ENCODE assay signal across 8 mouse cellular contexts in genomic region chr6:57824422-57825258, GRCm38 (mm10). TPM values are rescaled to one million over a fixed set of nuclear protein-coding genes. Genes with fewer than 3 reads are reported as not detected.
DNase-seq lines count a peak whose midpoint lies in the region; ATAC-seq and TF ChIP-seq lines count a peak whose summit lies in the region.

TSS of gene Vopp1 (minus strand) at chr6:57825159.

- H3K27me3 ChIP-seq in hindbrain, embryonic 10.5 days (ENCODE audit: insufficient read depth, poor library complexity, severe bottlenecking): no peaks in the 10 kb centered on the region
- H3K27me3 ChIP-seq in lung, postnatal 0 days (replicated peaks; ENCODE audit: insufficient read depth, low read length): no peaks in the 10 kb centered on the region

- H3K4me3 ChIP-seq in hindbrain, embryonic 10.5 days: peak within 1 kb of the TSS; percentile 89
- peak within 1 kb of the TSS; percentile 87 for H3K4me3 ChIP-seq in lung, postnatal 0 days (ENCODE audit: low read depth, low read length)

- H3K36me3 ChIP-seq in hindbrain, embryonic 10.5 days: no peaks in the 10 kb centered on the region
- no peaks in the 10 kb centered on the region for H3K36me3 ChIP-seq in lung, postnatal 0 days (ENCODE audit: insufficient read depth, low read length)

- TF ChIP-seq EP300 in lung, postnatal 0 days (IDR thresholded peaks at IDR 0.05): no peak

- no peaks in the 10 kb centered on the region for H3K9me3 ChIP-seq in hindbrain, embryonic 10.5 days
- no peaks in the 10 kb centered on the region for H3K9me3 ChIP-seq in lung, postnatal 0 days (ENCODE audit: low read length)

- peaks cover 22% of the 10 kb centered on the region for H3K4me1 ChIP-seq in hindbrain, embryonic 10.5 days (replicated peaks)
- H3K4me1 ChIP-seq in lung, postnatal 0 days (ENCODE audit: insufficient read depth, low read depth, low read length): no peaks in the 10 kb centered on the region

- H3K4me2 ChIP-seq in lung, postnatal 0 days (replicated peaks; ENCODE audit: low read depth, low read length): peak within 1 kb of the TSS; percentile 83

- peak; percentile 59 for DNase-seq in MEL-GATA-1-ER (ENCODE audit: extremely low read depth, low read depth)
- peak; percentile 74 for DNase-seq in cerebellum, adult 9-10 months
- peak; percentile 28 to 71 for DNase-seq in frontal cortex, adult 2 months (ENCODE audit: extremely low spot score in 1 of 2, low spot score in 1 of 2)
- DNase-seq in hindbrain, embryonic 10.5 days (ENCODE audit: low spot score): peak; percentile 78
- peak; percentile 49 for DNase-seq in layer of hippocampus, adult 9-11 months
- DNase-seq in lung, postnatal 0 days (ENCODE audit: low spot score): peak; percentile 80
- peak; percentile 53 for DNase-seq in ovary, postnatal 10 days (ENCODE audit: low spot score)
- peak; percentile 78 for DNase-seq in thymus, postnatal 0 days (ENCODE audit: low spot score)

- peak within 1 kb of the TSS; percentile 88 for H3K9ac ChIP-seq in lung, postnatal 0 days (replicated peaks; ENCODE audit: low read depth)

- TF ChIP-seq CTCF in lung, postnatal 0 days (IDR thresholded peaks at IDR 0.05): peak; percentile 42

- under 1% methylated on average over 87 of the region's 87 CpGs for WGBS in hindbrain, embryonic 10.5 days
- WGBS in lung, postnatal 0 days: under 1% methylated on average over 51 of the region's 87 CpGs

- peak; percentile 87 for ATAC-seq in lung, postnatal 0 days

- H3K27ac ChIP-seq in hindbrain, embryonic 10.5 days: peak within 1 kb of the TSS; percentile 98
- H3K27ac ChIP-seq in lung, postnatal 0 days (ENCODE audit: low read length): peak within 1 kb of the TSS; percentile 82

RNA-seq across cellular contexts. Expression of gene Vopp1, which starts in this region (rescaled TPM):
- 82.9 and 86.5 TPM in 2 replicates for polyA plus RNA-seq in frontal cortex, adult 2 months (2012; rRNA removed)
- polyA plus RNA-seq in hindbrain, embryonic 10.5 days (2016; fragmentation: Nextera tagmentation; extraction: Ambion mirVana): 61.3 and 72.1 TPM in 2 replicates
- 15.9 and 17.6 TPM in 2 replicates for polyA plus RNA-seq in lung, postnatal 0 days (2015; fragmentation: Nextera tagmentation; extraction: Ambion mirVana)
- 24.9 and 25.0 TPM in 2 replicates for polyA plus RNA-seq in thymus, postnatal 0 days (2015; fragmentation: Nextera tagmentation; extraction: Ambion mirVana)

Comparison
In these comparisons a context has a peak if more than half of its experiments do, and no peak if none do; other contexts are left out.
1. Peak in every context shown above with its lines: DNase-seq, ATAC-seq, H3K4me3 ChIP-seq and H3K27ac ChIP-seq.